Mouse (Mus musculus) heart, postnatal 0 days (tissue): ENCODE data around the gene Cox7a2l. TPM values are rescaled to one million over a fixed set of nuclear protein-coding genes. Genes with fewer than 3 reads are reported as not detected.

Experiments used
- ATAC-seq: fragments of 200-750 bp; cut with Nextera tagmentation; 2 replicates; pipeline ENCODE4 v1.8.0; 2017; ENCODE audit warnings: low read depth, moderate number of reproducible peaks, moderate library complexity; ENCODE audit not compliant: insufficient read depth
- DNase-seq: peaks from one replicate; pipeline ENCODE4 v3.0.0-alpha.2; 2016; ENCODE audit warnings: low spot score
- H3K27ac ChIP-seq: fragments of 300-500 bp; sonication (generic); 2 replicates; pipeline ENCODE4 v1.5.1; 2014; ENCODE audit warnings: low read depth, mild to moderate bottlenecking
- H3K27me3 ChIP-seq: fragments of 300-500 bp; sonication (generic); 2 replicates; pipeline ENCODE4 v1.6.1; 2014; ENCODE audit warnings: low read length, mixed read lengths; ENCODE audit not compliant: control insufficient read depth, insufficient read depth
- H3K36me3 ChIP-seq: fragments of 300-500 bp; sonication (generic); replicated peaks from 2 replicates; pipeline ENCODE4 v1.6.1; 2014; ENCODE audit warnings: low read length, mixed read lengths; ENCODE audit not compliant: control insufficient read depth, insufficient read depth
- H3K4me1 ChIP-seq: fragments of 300-500 bp; sonication (generic); 2 replicates; pipeline ENCODE4 v1.6.1; 2014; ENCODE audit warnings: antibody characterized with exemption; ENCODE audit not compliant: control insufficient read depth, insufficient read depth
- H3K4me2 ChIP-seq: fragments of 300-500 bp; sonication (generic); 2 replicates; pipeline ENCODE4 v1.6.1; 2014; ENCODE audit warnings: low read depth, mild to moderate bottlenecking, low read length, moderate library complexity
- H3K4me3 ChIP-seq: fragments of 300-500 bp; sonication (generic); 2 replicates; pipeline ENCODE4 v1.5.1; 2014; ENCODE audit warnings: low read depth, low read length
- H3K9ac ChIP-seq: fragments of 300-500 bp; sonication (generic); replicated peaks from 2 replicates; pipeline ENCODE4 v1.6.1; 2014; ENCODE audit warnings: low read depth, low read length, mixed read lengths
- H3K9me3 ChIP-seq: fragments of 300-500 bp; sonication (generic); replicated peaks from 2 replicates; pipeline ENCODE4 v1.6.1; 2016; ENCODE audit warnings: low read length; ENCODE audit not compliant: control insufficient read depth
- CTCF ChIP-seq: IDR thresholded peaks from 2 replicates; pipeline ENCODE4 v1.5.1; 2016; ENCODE audit warnings: antibody characterized with exemption, control low read depth, low read depth
- EP300 ChIP-seq: IDR thresholded peaks from 2 replicates; pipeline ENCODE4 v1.6.1; 2016; ENCODE audit warnings: antibody characterized with exemption, low read depth
- WGBS: fragments of 180-500 bp; shearing (Covaris S2); extraction: QIAGEN DNeasy Blood & Tissue Kit; methylation state at CpG from one replicate; pipeline ENCODE4 v1.1.7; 2014; 5-methylcytosine and 5-hydroxymethylcytosine counted together
- polyA plus RNA-seq: library from polyadenylated mRNA; unstranded; fragments of >200 nt; fragmentation: Nextera tagmentation; extraction: Ambion mirVana; gene quantifications from 2 replicates; pipeline ENCODE4 v1.2.1, GENCODE M21; 2015
- total RNA-seq: library from RNA; depleted of rRNA; stranded (reverse); fragments of >200 nt; gene quantifications from 2 replicates; pipeline ENCODE4 v1.2.3, GENCODE M21; 2014; ENCODE audit warnings: low replicate concordance

Gene Cox7a2l
- total and polyA plus RNA-seq, 2 experiments from 2014 or later, result 339 to 487 TPM

GRCm38 (mm10) chr17:83545756-83546742, 28.9 kb upstream of the Cox7a2l start:
- peak overlapping the region; percentile 61 for H3K4me2 ChIP-seq
- WGBS, result 8% methylated on average over 35 of the region's 35 CpGs
- H3K4me3 ChIP-seq, result peak overlapping the region; percentile 50
- peak overlapping the region; percentile 28; the same call in 1 of the 2 replicates for H3K9ac ChIP-seq
- 0 out of 2 replicates have a peak, but pooled peaks cover 4% of the 10 kb centered on the region for H3K4me1 ChIP-seq
- H3K9me3 ChIP-seq, result no peaks in the 10 kb centered on the region
- no peaks in the 10 kb centered on the region for H3K36me3 ChIP-seq
- ATAC-seq (no peak), DNase-seq (no peak)
- peaks cover 22% of the 10 kb centered on the region for H3K27me3 ChIP-seq
- no peak overlapping the region for H3K27ac ChIP-seq
- TF ChIP-seq EP300, result no peak
- no peak for TF ChIP-seq CTCF

GRCm38 (mm10) chr17:83545259-83545658, 28.1 kb upstream of the Cox7a2l start:
- 69% methylated on average over 6 of the region's 6 CpGs for WGBS
- DNase-seq (no peak), ATAC-seq (no peak)
- Histone ChIP-seq H3K27me3 (peaks cover 22% of the 10 kb centered on the region), H3K9me3 (no peaks in the 10 kb centered on the region), H3K4me2 (peak overlapping the region; percentile 61), H3K4me3 (peak overlapping the region; percentile 50), H3K9ac (no peak overlapping the region), H3K27ac (no peak overlapping the region), H3K4me1 (0 out of 2 replicates have a peak, but pooled peaks cover 4% of the 10 kb centered on the region), H3K36me3 (no peaks in the 10 kb centered on the region)
- TF ChIP-seq CTCF, result no peak; the same call in 1 of the 2 replicates
- no peak for TF ChIP-seq EP300

- DNase-seq (no peak), ATAC-seq (no peak)
- no peaks in the 10 kb centered on the region for H3K36me3 ChIP-seq
- H3K4me3 ChIP-seq, result no peak overlapping the region
- peaks cover 8% of the 10 kb centered on the region for H3K27me3 ChIP-seq
- H3K9me3 ChIP-seq, result no peaks in the 10 kb centered on the region
- no peak overlapping the region for H3K4me2 ChIP-seq
- 84% methylated on average over 2 of the region's 2 CpGs for WGBS
- TF ChIP-seq CTCF (no peak), EP300 (no peak)
- no peak overlapping the region for H3K27ac ChIP-seq
- no peak overlapping the region for H3K9ac ChIP-seq
- no peaks in the 10 kb centered on the region for H3K4me1 ChIP-seq
Observed at GRCm38 (mm10) chr17:83542424-83542823, 25.3 kb upstream of the Cox7a2l start.

- no peaks in the 10 kb centered on the region for H3K36me3 ChIP-seq
- 54% methylated on average over 12 of the region's 12 CpGs for WGBS
- H3K27me3 ChIP-seq, result no peaks in the 10 kb centered on the region
- ATAC-seq (no peak), DNase-seq (no peak)
- no peaks in the 10 kb centered on the region for H3K4me1 ChIP-seq
- H3K9ac ChIP-seq, result no peak overlapping the region
- no peak for TF ChIP-seq CTCF
- no peak for TF ChIP-seq EP300
- no peak overlapping the region for H3K4me2 ChIP-seq
- H3K4me3 ChIP-seq, result no peak overlapping the region
- H3K9me3 ChIP-seq, result no peaks in the 10 kb centered on the region
- H3K27ac ChIP-seq, result no peak overlapping the region
Observed at GRCm38 (mm10) chr17:83539262-83540037, 22.3 kb upstream of the Cox7a2l start.

- 84% methylated on average over 1 of the region's 1 CpGs for WGBS
- H3K36me3 ChIP-seq, result no peaks in the 10 kb centered on the region
- no peak for DNase-seq
- ATAC-seq, result no peak
- H3K4me1 ChIP-seq, result no peaks in the 10 kb centered on the region
- no peak overlapping the region for H3K4me3 ChIP-seq
- no peak for TF ChIP-seq CTCF
- TF ChIP-seq EP300, result no peak
- no peak overlapping the region for H3K9ac ChIP-seq
- no peak overlapping the region for H3K4me2 ChIP-seq
- H3K9me3 ChIP-seq, result no peaks in the 10 kb centered on the region
- H3K27ac ChIP-seq, result no peak overlapping the region
- H3K27me3 ChIP-seq, result no peaks in the 10 kb centered on the region
Observed at GRCm38 (mm10) chr17:83538694-83539093, 21.6 kb upstream of the Cox7a2l start.
